Mouse (Mus musculus): ENCODE data around the gene Mrpl55. TPM values are rescaled to one million over a fixed set of nuclear protein-coding genes. Genes with fewer than 3 reads are reported as not detected.

Gene Mrpl55
- 89.8 and 93.2 TPM in 2 replicates for polyA plus RNA-seq (2015; fragmentation: Nextera tagmentation; extraction: Ambion mirVana)

DNA sequence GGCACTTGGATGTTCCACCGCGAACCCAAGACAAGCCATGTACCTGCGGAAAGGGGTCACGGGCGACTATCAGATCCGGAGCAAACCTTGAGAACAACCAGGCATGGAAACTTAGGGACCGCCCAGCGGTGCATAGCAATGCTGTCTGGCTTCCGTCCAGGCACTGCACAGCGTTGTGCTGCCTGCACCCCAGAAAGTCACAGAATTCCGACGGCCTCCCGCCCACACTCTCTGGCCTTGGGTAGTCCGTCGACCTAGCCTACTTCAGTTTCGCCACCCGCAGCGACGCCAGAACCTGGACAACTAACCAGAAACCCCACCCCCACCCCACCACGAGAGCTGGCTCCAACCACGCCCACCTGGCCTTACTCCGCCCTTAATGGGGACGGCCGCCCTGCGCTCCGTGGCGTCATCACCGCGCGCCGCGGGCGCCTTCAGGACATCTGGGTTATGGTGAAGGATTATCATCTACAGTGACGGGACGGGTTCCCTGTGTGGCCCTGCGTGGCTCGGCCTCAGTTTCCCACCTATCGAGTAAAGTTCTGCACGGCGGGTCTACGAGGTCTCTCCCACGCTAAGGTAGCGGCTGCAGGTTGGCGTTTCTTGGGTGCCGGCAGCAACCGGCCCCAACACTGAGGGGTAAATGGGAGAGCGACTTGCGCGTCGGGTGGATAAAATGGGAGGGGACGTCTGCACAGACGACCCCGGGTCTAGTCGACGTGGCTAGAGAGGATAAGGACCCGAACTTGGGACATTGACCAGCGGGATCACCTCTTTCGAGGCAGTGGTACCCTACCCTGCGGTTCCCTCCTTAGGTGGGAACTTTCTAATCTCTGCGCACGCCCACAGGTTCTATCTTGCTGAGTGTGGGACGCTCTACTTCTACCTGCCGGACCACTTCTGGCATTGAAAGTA is at the start of gene Mrpl55:
Gene Mrpl55 (plus strand): TSS at position 406 of the 915 bp plus-strand sequence.
- Histone ChIP-seq H3K36me3 (replicated peaks) (peaks cover 3% of the 10 kb centered on the region; the same call in 1 of the 2 replicates), H3K9ac (peak within 1 kb of the TSS; percentile 72), H3K4me2 (peak within 1 kb of the TSS; percentile 90), H3K27me3 (replicated peaks) (no peaks in the 10 kb centered on the region), H3K27ac (peak within 1 kb of the TSS; percentile 68), H3K9me3 (no peaks in the 10 kb centered on the region), H3K4me3 (peak within 1 kb of the TSS; percentile 70), H3K4me1 (peaks cover 17% of the 10 kb centered on the region)
- under 1% methylated on average over 63 of the region's 63 CpGs for WGBS
- ATAC-seq (replicated peaks), result peak; percentile 92

DNA sequence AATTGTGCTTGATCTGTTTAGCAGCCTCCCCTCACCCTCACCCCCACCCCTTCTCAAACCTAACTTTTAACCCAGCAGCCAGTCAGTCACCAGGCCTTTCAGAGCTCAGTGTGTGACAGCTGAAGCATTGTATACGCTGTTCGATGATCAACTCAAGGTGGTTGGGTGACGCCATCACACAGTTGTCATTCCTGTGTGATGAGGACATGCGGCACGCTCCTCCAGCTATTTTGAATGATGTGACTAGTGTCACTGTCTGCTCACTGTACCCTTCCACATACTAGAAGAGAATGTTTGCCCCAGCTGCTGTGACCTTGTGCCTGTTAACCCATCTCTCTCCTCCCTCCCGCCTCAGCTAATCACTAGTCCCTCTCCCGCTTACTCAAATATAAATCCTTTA is 48.1 kb upstream of the Mrpl55 start:
- Histone ChIP-seq H3K4me3 (no peak overlapping the region), H3K9me3 (no peaks in the 10 kb centered on the region), H3K27me3 (replicated peaks) (no peaks in the 10 kb centered on the region), H3K9ac (no peak overlapping the region), H3K27ac (no peak overlapping the region), H3K36me3 (replicated peaks) (0 out of 2 replicates have a peak, but pooled peaks cover 17% of the 10 kb centered on the region), H3K4me1 (no peaks in the 10 kb centered on the region), H3K4me2 (no peak overlapping the region)
- ATAC-seq (replicated peaks), result no peak
- WGBS, result 92% methylated on average over 7 of the region's 7 CpGs

DNA sequence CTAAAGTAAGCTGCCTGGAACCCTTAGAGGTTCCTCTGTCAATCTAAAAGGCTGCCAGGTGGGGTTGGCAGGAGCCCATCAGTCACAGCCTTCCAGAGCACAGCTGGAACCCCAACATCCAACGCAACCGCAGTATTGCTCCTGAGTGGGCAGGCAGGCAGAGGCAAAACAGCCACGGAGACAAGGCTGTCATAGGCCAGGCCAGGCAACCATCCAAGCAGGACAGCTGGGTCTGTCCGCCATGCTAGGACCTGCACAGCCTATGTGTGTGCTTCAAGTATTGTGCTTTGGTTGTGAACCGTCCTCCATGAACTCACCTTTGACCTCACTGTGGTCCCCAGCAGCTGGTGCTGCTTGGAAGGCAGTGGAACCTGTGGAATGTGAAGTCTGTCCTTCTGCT is 46.4 kb upstream of the Mrpl55 start:
- Histone ChIP-seq H3K4me3 (no peak overlapping the region), H3K4me2 (no peak overlapping the region), H3K9ac (no peak overlapping the region), H3K9me3 (no peaks in the 10 kb centered on the region), H3K27ac (no peak overlapping the region), H3K36me3 (replicated peaks) (0 out of 2 replicates have a peak, but pooled peaks cover 17% of the 10 kb centered on the region), H3K4me1 (no peaks in the 10 kb centered on the region), H3K27me3 (replicated peaks) (no peaks in the 10 kb centered on the region)
- no peak for ATAC-seq (replicated peaks)
- 93% methylated on average over 5 of the region's 5 CpGs for WGBS

DNA sequence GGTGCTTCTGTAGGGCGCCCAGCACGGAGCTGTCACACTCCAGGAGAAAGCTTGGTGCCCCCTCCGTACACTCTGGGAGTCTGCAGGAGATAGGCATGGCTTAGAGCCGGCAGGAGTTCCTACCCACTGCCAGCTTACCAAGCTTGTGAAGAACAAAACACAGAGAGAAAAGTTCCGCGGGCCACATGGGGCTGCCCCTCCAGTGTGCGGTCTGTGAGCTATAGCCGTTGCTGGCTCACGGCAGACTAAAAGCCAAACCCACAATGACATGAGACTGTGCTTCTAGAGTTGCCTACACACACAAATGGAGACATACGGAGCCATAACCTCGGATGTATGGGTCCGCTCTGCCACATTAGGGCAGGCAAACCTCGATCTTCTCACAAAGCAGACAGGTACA is 43.2 kb upstream of the Mrpl55 start:
- Histone ChIP-seq H3K9me3 (no peaks in the 10 kb centered on the region), H3K27ac (no peak overlapping the region), H3K4me3 (no peak overlapping the region), H3K36me3 (replicated peaks) (0 out of 2 replicates have a peak, but pooled peaks cover 17% of the 10 kb centered on the region), H3K4me1 (peaks cover 15% of the 10 kb centered on the region), H3K9ac (no peak overlapping the region), H3K4me2 (no peak overlapping the region), H3K27me3 (replicated peaks) (no peaks in the 10 kb centered on the region)
- ATAC-seq (replicated peaks), result no peak
- WGBS, result 91% methylated on average over 13 of the region's 13 CpGs

DNA sequence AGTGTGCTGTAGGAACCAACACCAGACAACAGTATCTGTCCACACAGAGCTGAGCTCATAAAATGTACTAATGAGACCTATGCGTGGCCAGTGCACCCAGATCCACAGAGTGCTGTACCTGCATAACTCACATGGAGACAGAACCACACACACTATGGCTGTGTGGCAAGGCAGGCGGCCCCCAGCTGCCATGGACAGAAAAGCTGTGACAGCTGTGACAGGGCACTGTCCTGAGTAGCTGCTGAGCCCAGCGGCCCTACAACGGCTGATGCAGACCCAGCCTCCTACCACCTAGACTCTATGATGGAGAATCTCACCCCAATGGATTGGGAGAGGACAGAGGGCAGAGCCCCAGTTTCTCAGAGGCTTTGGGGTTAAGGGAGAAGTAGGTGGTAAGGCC is 42.7 kb upstream of the Mrpl55 start:
- 89% methylated on average over 4 of the region's 4 CpGs for WGBS
- Histone ChIP-seq H3K9me3 (no peaks in the 10 kb centered on the region), H3K9ac (no peak overlapping the region), H3K36me3 (replicated peaks) (0 out of 2 replicates have a peak, but pooled peaks cover 17% of the 10 kb centered on the region), H3K4me1 (peaks cover 19% of the 10 kb centered on the region), H3K4me3 (no peak overlapping the region), H3K4me2 (no peak overlapping the region), H3K27me3 (replicated peaks) (no peaks in the 10 kb centered on the region), H3K27ac (no peak overlapping the region)
- no peak for ATAC-seq (replicated peaks)

DNA sequence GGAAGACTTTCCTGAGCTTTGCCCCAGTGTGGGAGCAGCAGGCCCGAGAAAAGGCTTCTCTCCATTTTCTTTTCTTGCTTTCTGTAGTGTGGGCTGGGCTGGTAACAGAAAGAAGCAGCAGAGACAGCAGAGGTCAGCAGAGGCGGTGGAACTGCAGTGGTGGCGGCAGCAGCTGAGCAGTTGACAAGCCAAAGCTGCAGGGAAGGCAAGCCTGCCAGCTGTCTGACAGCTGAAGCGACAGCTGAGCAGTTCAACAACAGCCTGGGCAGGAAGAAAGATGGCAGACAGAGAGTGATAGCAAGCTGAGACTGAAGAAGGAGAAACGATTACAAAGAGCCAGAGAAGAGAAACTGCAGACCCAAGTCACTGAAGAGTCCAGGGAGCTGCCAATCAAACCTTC is 40.9 kb upstream of the Mrpl55 start:
- ATAC-seq (replicated peaks), result no peak
- H3K4me3 ChIP-seq, result no peak overlapping the region
- no peaks in the 10 kb centered on the region for H3K27me3 ChIP-seq (replicated peaks)
- H3K4me1 ChIP-seq, result peaks cover 19% of the 10 kb centered on the region
- no peak overlapping the region for H3K9ac ChIP-seq
- H3K4me2 ChIP-seq, result no peak overlapping the region
- H3K36me3 ChIP-seq (replicated peaks), result 0 out of 2 replicates have a peak, but pooled peaks cover 11% of the 10 kb centered on the region
- 81% methylated on average over 5 of the region's 5 CpGs for WGBS
- H3K27ac ChIP-seq, result no peak overlapping the region
- H3K9me3 ChIP-seq, result no peaks in the 10 kb centered on the region

DNA sequence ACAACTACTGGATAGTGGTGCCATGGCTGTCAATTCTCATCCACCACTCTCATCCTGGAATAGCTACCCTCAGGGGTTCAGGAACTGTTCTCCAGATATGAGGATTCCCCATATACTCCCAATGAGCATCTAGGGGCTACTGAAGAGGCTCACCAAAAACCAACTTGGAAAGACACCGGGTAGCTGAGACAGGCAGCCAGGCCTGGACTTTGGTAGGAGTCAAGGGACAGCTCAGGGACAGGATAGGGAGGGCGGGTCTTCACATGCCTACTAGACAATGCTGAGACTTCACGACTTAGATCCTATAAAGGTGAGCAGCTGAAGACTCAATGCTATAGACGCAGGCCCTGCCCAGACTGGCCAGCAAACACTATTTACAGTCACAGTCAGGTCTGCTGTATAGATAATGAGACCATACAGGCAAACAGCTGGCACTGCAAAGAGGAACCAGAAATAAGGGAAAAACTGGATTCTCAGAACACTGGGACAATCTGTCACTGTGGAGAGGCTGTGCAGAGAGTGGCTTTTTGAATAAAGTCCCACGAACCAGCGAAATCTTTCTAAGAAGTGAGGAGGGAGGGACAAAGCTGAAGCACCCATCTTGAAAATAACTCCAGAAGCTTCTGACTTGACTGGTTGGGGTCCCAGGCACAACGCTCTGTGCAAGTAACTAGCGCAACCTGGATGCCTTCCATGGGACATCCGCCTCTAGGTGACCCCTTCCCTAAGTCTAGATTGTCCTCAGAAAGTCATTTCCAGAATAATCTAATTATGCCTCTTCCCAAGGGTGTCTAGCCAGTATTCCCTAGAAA is 39.6 kb upstream of the Mrpl55 start:
- peaks cover 19% of the 10 kb centered on the region for H3K4me1 ChIP-seq
- peak overlapping the region; percentile 95 for H3K9ac ChIP-seq
- H3K4me2 ChIP-seq, result peak overlapping the region; percentile 75
- peak overlapping the region; percentile 94 for H3K4me3 ChIP-seq
- H3K27ac ChIP-seq, result peak overlapping the region; percentile 100
- 60% methylated on average over 9 of the region's 9 CpGs for WGBS
- no peaks in the 10 kb centered on the region for H3K27me3 ChIP-seq (replicated peaks)
- peak; percentile 1; the same call in 1 of the 2 replicates for ATAC-seq (replicated peaks)
- H3K9me3 ChIP-seq, result no peaks in the 10 kb centered on the region
- H3K36me3 ChIP-seq (replicated peaks), result 0 out of 2 replicates have a peak, but pooled peaks cover 10% of the 10 kb centered on the region

DNA sequence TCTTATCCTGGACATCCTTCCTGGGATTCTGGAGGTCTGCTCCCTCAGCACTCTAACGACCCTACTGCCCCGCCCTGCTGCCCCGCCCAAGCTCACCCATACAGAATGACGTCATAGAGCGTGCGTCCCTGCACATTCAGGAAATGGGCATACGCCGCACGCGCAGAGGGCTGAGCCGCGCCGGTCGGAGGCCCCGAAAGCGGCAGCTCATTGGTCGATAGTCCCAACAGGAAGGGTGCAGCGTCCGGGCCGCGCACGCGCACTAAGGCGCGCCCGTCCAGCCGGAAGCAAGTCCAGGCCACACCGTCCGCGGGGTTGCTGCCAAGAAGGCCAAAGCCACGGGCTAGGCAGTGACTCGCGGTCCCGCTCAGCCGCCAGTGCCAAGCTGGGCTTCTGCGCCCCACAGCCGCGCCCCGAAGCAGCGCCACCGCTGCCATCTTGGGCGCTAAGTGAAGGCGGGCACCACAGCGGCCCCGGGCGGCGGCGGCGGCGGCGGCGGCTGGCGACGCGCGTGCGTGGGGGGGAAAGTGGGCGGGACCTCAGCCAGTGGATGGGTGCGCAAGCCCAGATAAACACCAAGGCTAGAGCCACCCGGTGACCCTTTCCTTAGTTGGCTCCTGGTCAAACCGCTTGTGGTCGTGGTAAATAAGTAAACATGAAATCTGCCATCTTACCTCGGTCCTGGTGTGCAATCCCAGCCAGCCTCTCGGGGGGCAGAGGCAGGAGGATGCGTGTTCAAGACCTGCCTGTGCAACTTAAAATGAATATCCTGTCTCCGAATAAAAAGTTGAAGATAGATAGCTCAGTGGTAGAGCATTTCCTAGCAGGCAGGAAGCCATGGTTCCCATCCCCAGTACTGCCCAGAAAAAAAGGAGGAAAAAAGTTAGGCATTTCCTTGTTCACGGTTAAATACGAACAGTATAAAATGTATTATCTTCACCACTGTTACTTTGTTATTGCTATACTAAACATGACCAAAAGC is 38.7 kb upstream of the Mrpl55 start, which contains the start of gene Iba57:
Gene Iba57 (minus strand): TSS at position 485 of the 982 bp plus-strand sequence.
- ATAC-seq (replicated peaks), result peak; percentile 99
- Histone ChIP-seq H3K36me3 (replicated peaks) (0 out of 2 replicates have a peak, but pooled peaks cover 1% of the 10 kb centered on the region), H3K9me3 (no peaks in the 10 kb centered on the region), H3K27ac (peak within 1 kb of the TSS; percentile 100), H3K4me3 (peak within 1 kb of the TSS; percentile 94), H3K9ac (peak within 1 kb of the TSS; percentile 95), H3K4me2 (peak within 1 kb of the TSS; percentile 75), H3K27me3 (replicated peaks) (no peaks in the 10 kb centered on the region), H3K4me1 (peaks cover 19% of the 10 kb centered on the region)
- WGBS, result 3% methylated on average over 68 of the region's 68 CpGs

DNA sequence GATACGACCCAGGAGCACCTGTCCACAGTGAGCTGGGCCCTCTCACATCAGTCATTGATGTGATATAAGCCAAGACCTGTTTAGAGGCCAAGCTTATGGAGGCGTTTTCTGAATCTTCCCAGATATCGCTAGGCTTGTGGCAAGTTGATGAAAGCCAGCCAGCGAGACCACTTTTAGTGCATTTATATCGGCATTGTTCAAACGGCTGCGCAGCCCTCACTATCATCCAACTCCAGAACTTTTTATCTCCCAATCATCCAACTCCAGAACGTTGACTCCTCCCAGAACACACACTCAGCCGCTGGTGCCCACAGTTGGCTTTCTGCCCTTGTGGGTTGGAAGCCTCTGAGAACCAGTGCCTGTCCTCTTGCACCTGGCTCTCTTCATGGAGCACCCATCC is 37.9 kb upstream of the Mrpl55 start:
- peak overlapping the region; percentile 75 for H3K4me2 ChIP-seq
- H3K4me3 ChIP-seq, result no peak overlapping the region

DNA sequence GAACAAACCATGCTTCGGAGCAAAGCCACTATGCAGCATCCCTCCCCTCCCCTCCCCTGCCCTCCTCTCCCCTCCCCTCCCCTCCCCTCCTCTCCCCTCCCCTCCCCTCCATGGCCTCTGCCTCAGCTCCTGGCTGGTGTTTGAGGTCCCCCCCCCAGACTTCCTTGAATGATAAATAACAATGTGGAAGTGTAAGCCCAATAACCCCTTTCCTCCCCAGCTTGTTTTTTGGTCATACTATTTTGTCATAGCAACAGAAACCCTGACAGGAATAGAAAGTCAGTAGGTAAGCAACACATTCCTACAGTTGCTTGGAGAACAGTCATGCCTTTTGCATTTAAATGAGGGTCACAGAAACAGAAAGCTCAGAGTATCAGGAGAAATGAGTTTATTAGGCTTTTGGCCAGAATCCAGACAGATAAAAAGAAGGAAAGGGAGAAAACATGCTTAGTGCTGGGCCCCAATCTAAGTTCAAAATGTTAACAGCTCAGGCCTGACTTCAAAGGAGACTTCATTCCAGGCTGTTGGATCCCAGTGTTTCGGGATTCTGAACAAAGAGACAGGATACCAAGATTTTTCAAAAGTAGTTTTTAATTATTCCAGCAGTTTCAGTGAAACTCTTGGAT is 36.6 kb upstream of the Mrpl55 start:
- WGBS, result 36% methylated on average over 2 of the region's 2 CpGs
- no peaks in the 10 kb centered on the region for H3K36me3 ChIP-seq (replicated peaks)
- no peak overlapping the region for H3K4me2 ChIP-seq
- H3K4me3 ChIP-seq, result no peak overlapping the region
- no peak overlapping the region for H3K9ac ChIP-seq
- peaks cover 19% of the 10 kb centered on the region for H3K4me1 ChIP-seq
- H3K27me3 ChIP-seq (replicated peaks), result no peaks in the 10 kb centered on the region
- no peaks in the 10 kb centered on the region for H3K9me3 ChIP-seq
- no peak overlapping the region for H3K27ac ChIP-seq
- ATAC-seq (replicated peaks), result no peak

More for the DNA sequence above, 37.9 kb upstream of the Mrpl55 start:
- no peaks in the 10 kb centered on the region for H3K36me3 ChIP-seq (replicated peaks)
- no peak overlapping the region for H3K9ac ChIP-seq
- H3K9me3 ChIP-seq, result no peaks in the 10 kb centered on the region
- H3K4me1 ChIP-seq, result peaks cover 19% of the 10 kb centered on the region
- H3K27me3 ChIP-seq (replicated peaks), result no peaks in the 10 kb centered on the region
- WGBS, result 89% methylated on average over 9 of the region's 9 CpGs
- H3K27ac ChIP-seq, result peak overlapping the region; percentile 100
- no peak for ATAC-seq (replicated peaks)

DNA sequence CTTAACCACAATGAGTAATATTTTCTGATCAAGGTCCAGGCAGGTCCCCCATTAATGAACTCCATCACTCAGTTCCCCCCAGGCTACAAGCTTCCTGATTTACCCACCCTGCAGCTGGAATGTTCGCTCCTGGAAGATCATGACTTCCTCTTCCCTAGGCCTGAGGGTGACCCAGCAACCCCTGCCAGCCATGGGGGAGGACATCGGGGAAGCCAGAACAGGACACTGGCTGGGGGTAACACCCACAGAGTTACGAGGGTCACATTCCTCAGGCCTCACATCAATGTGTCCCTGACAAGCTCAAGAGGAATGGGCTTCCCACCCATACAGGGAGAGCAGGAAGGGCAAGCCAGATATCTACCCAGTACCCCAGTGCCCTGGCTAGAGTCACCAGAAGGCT is 32.5 kb upstream of the Mrpl55 start:
- H3K4me2 ChIP-seq, result no peak overlapping the region
- H3K9me3 ChIP-seq, result no peaks in the 10 kb centered on the region
- H3K4me3 ChIP-seq, result no peak overlapping the region
- H3K9ac ChIP-seq, result no peak overlapping the region
- no peak overlapping the region for H3K27ac ChIP-seq
- H3K36me3 ChIP-seq (replicated peaks), result no peaks in the 10 kb centered on the region
- no peak for ATAC-seq (replicated peaks)
- 84% methylated on average over 3 of the region's 3 CpGs for WGBS
- H3K4me1 ChIP-seq, result no peaks in the 10 kb centered on the region
- peaks cover 7% of the 10 kb centered on the region for H3K27me3 ChIP-seq (replicated peaks)

Measured in midbrain, embryonic 15.5 days (tissue).